Mouse (Mus musculus): Measurements from ENCODE around the gene Rhox7b. TPM values are rescaled to one million over a fixed set of nuclear protein-coding genes. Genes with fewer than 3 reads are reported as not detected.

The Rhox7b gene
- not detected in 4 replicates for total RNA-seq (2023; ENCODE audit: inconsistent age)

GRCm38 (mm10) chrX:37897132-37897531 lies at the start of gene Rhox7b:
Rhox7b (minus strand) TSS chrX:37897232.

GRCm38 (mm10) chrX:37901670-37902069 lies 4.6 kb upstream of the Rhox7b start, which contains the start of gene Rhox9:
Rhox9 (minus strand) TSS chrX:37901770.

GRCm38 (mm10) chrX:37878844-37879243 lies 18.2 kb downstream of the Rhox7b start, which contains the start of gene Rhox8:
Rhox8 (minus strand) TSS chrX:37878944.

Other genes with a start within 250 kb of the Rhox7b start
- gene Rhox4g, start 245.9 kb downstream of the Rhox7b start, total RNA-seq (2023; ENCODE audit: inconsistent age) = not detected in 4 replicates
- not detected in 4 replicates for gene Rhox3h, start 228.5 kb downstream of the Rhox7b start, total RNA-seq (2023; ENCODE audit: inconsistent age)
- gene Rhox2h, start 224.0 kb downstream of the Rhox7b start, total RNA-seq (2023; ENCODE audit: inconsistent age) = not detected in 4 replicates
- gene Rhox5, start 92.4 kb downstream of the Rhox7b start, total RNA-seq (2023; ENCODE audit: inconsistent age) = not detected in 4 replicates
- gene Rhox6, start 70.3 kb downstream of the Rhox7b start, total RNA-seq (2023; ENCODE audit: inconsistent age) = not detected in 4 replicates
- not detected in 4 replicates for gene Rhox7a, start 65.5 kb downstream of the Rhox7b start, total RNA-seq (2023; ENCODE audit: inconsistent age)
- not detected in 4 replicates for gene Rhox8, start 18.3 kb downstream of the Rhox7b start, total RNA-seq (2023; ENCODE audit: inconsistent age)
- not detected in 4 replicates for gene Rhox9, start 4.5 kb upstream of the Rhox7b start, total RNA-seq (2023; ENCODE audit: inconsistent age)
- not detected in 4 replicates for gene Btg1-ps1, start 121.6 kb upstream of the Rhox7b start, total RNA-seq (2023; ENCODE audit: inconsistent age)
- not detected in 4 replicates for gene Btg1-ps2, start 145.9 kb upstream of the Rhox7b start, total RNA-seq (2023; ENCODE audit: inconsistent age)
- not detected in 4 replicates for gene Rhox10, start 169.2 kb upstream of the Rhox7b start, total RNA-seq (2023; ENCODE audit: inconsistent age)
- gene Rhox11, start 187.9 kb upstream of the Rhox7b start, total RNA-seq (2023; ENCODE audit: inconsistent age) = not detected in 4 replicates
- not detected in 4 replicates for gene Rhox12, start 213.7 kb upstream of the Rhox7b start, total RNA-seq (2023; ENCODE audit: inconsistent age)
- not detected in 4 replicates for gene Rhox13, start 224.0 kb upstream of the Rhox7b start, total RNA-seq (2023; ENCODE audit: inconsistent age)